Mouse (Mus musculus): ENCODE measurements around the gene Car11. TPM values are rescaled to one million over a fixed set of nuclear protein-coding genes. Genes with fewer than 3 reads are reported as not detected.
A peak's percentile ranks its signal among the peaks of the same experiment; 100 is the strongest.

Gene Car11
- polyA plus RNA-seq, 1 experiment from 2014 or later, result 8.8 TPM

GRCm38 (mm10) chr7:45705873-45706281 lies 6.2 kb downstream of the Car11 start:
- no peaks in the 10 kb centered on the region for H3K9me3 ChIP-seq (ENCODE audit: control insufficient read depth, low read length)
- peak overlapping the region; percentile 54 for H3K4me3 ChIP-seq (ENCODE audit: low read depth, low read length)
- H3K27me3 ChIP-seq (ENCODE audit: control insufficient read depth, insufficient read depth, low read length), result no peaks in the 10 kb centered on the region
- peak; percentile 49 for DNase-seq (ENCODE audit: low spot score)
- no peak overlapping the region for H3K27ac ChIP-seq (ENCODE audit: low read depth, low read length)
- H3K9ac ChIP-seq (ENCODE audit: low read depth, low read length), result peak overlapping the region; percentile 66
- H3K4me1 ChIP-seq (replicated peaks; ENCODE audit: control insufficient read depth, insufficient read depth, low read length), result peaks cover 41% of the 10 kb centered on the region
- 0% methylated on average over 7 of the region's 7 CpGs for WGBS
- ATAC-seq (ENCODE audit: low FRiP score), result no peak
- H3K4me2 ChIP-seq (replicated peaks; ENCODE audit: low read depth, low read length), result peak overlapping the region; percentile 95
- 0 out of 2 replicates have a peak, but pooled peaks cover 2% of the 10 kb centered on the region for H3K36me3 ChIP-seq (ENCODE audit: control insufficient read depth, insufficient read depth, low read length)

- peak overlapping the region; percentile 56; the same call in 1 of the 2 replicates for H3K27ac ChIP-seq (ENCODE audit: low read depth, low read length)
- ATAC-seq (ENCODE audit: low FRiP score), result no peak
- peak overlapping the region; percentile 95 for H3K4me2 ChIP-seq (replicated peaks; ENCODE audit: low read depth, low read length)
- peak; percentile 83 for DNase-seq (ENCODE audit: low spot score)
- H3K9ac ChIP-seq (ENCODE audit: low read depth, low read length), result peak overlapping the region; percentile 66
- WGBS, result under 1% methylated on average over 24 of the region's 45 CpGs
- no peaks in the 10 kb centered on the region for H3K9me3 ChIP-seq (ENCODE audit: control insufficient read depth, low read length)
- peaks cover 41% of the 10 kb centered on the region for H3K4me1 ChIP-seq (replicated peaks; ENCODE audit: control insufficient read depth, insufficient read depth, low read length)
- no peaks in the 10 kb centered on the region for H3K27me3 ChIP-seq (ENCODE audit: control insufficient read depth, insufficient read depth, low read length)
- H3K4me3 ChIP-seq (ENCODE audit: low read depth, low read length), result peak overlapping the region; percentile 54
- H3K36me3 ChIP-seq (ENCODE audit: control insufficient read depth, insufficient read depth, low read length), result peaks cover 3% of the 10 kb centered on the region; the same call in 1 of the 2 replicates
Measured at GRCm38 (mm10) chr7:45706721-45707241, 7.1 kb downstream of the Car11 start.

GRCm38 (mm10) chr7:45707375-45707967 lies 7.8 kb downstream of the Car11 start:
- Histone ChIP-seq H3K9ac (ENCODE audit: low read depth, low read length) (no peak overlapping the region), H3K4me3 (ENCODE audit: low read depth, low read length) (peak overlapping the region; percentile 54; the same call in 1 of the 2 replicates), H3K27me3 (ENCODE audit: control insufficient read depth, insufficient read depth, low read length) (no peaks in the 10 kb centered on the region), H3K9me3 (ENCODE audit: control insufficient read depth, low read length) (no peaks in the 10 kb centered on the region), H3K27ac (ENCODE audit: low read depth, low read length) (no peak overlapping the region), H3K4me2 (replicated peaks; ENCODE audit: low read depth, low read length) (peak overlapping the region; percentile 95), H3K36me3 (ENCODE audit: control insufficient read depth, insufficient read depth, low read length) (peaks cover 8% of the 10 kb centered on the region), H3K4me1 (replicated peaks; ENCODE audit: control insufficient read depth, insufficient read depth, low read length) (peaks cover 41% of the 10 kb centered on the region)
- ATAC-seq (ENCODE audit: low FRiP score) (no peak), DNase-seq (ENCODE audit: low spot score) (peak; percentile 89)
- under 1% methylated on average over 27 of the region's 27 CpGs for WGBS

GRCm38 (mm10) chr7:45708221-45708761 lies 8.6 kb downstream of the Car11 start:
- Histone ChIP-seq H3K4me3 (ENCODE audit: low read depth, low read length) (no peak overlapping the region), H3K36me3 (ENCODE audit: control insufficient read depth, insufficient read depth, low read length) (peaks cover 13% of the 10 kb centered on the region), H3K27ac (ENCODE audit: low read depth, low read length) (no peak overlapping the region), H3K27me3 (ENCODE audit: control insufficient read depth, insufficient read depth, low read length) (no peaks in the 10 kb centered on the region), H3K4me1 (replicated peaks; ENCODE audit: control insufficient read depth, insufficient read depth, low read length) (peaks cover 41% of the 10 kb centered on the region), H3K4me2 (replicated peaks; ENCODE audit: low read depth, low read length) (peak overlapping the region; percentile 95), H3K9ac (ENCODE audit: low read depth, low read length) (no peak overlapping the region), H3K9me3 (ENCODE audit: control insufficient read depth, low read length) (no peaks in the 10 kb centered on the region)
- ATAC-seq (ENCODE audit: low FRiP score) (no peak), DNase-seq (ENCODE audit: low spot score) (no peak)
- WGBS, result 54% methylated on average over 13 of the region's 13 CpGs

- no peak for ATAC-seq (ENCODE audit: low FRiP score)
- peaks cover 13% of the 10 kb centered on the region for H3K36me3 ChIP-seq (ENCODE audit: control insufficient read depth, insufficient read depth, low read length)
- H3K4me1 ChIP-seq (replicated peaks; ENCODE audit: control insufficient read depth, insufficient read depth, low read length), result peaks cover 37% of the 10 kb centered on the region
- no peak overlapping the region for H3K4me3 ChIP-seq (ENCODE audit: low read depth, low read length)
- H3K9ac ChIP-seq (ENCODE audit: low read depth, low read length), result no peak overlapping the region; the same call in 1 of the 2 replicates
- H3K27ac ChIP-seq (ENCODE audit: low read depth, low read length), result no peak overlapping the region
- WGBS, result 39% methylated on average over 6 of the region's 6 CpGs
- DNase-seq (ENCODE audit: low spot score), result peak; percentile 70
- 0 out of 2 replicates have a peak overlapping the region, but pooled peaks have one; percentile 0 for H3K4me2 ChIP-seq (replicated peaks; ENCODE audit: low read depth, low read length)
- H3K27me3 ChIP-seq (ENCODE audit: control insufficient read depth, insufficient read depth, low read length), result no peaks in the 10 kb centered on the region
- no peaks in the 10 kb centered on the region for H3K9me3 ChIP-seq (ENCODE audit: control insufficient read depth, low read length)
Measured at GRCm38 (mm10) chr7:45709036-45709435, 9.4 kb downstream of the Car11 start.

GRCm38 (mm10) chr7:45709677-45710355 lies 10.2 kb downstream of the Car11 start:
- peaks cover 37% of the 10 kb centered on the region for H3K4me1 ChIP-seq (replicated peaks; ENCODE audit: control insufficient read depth, insufficient read depth, low read length)

GRCm38 (mm10) chr7:45710477-45711191 lies 11.0 kb downstream of the Car11 start:
- H3K9me3 ChIP-seq (ENCODE audit: control insufficient read depth, low read length), result no peaks in the 10 kb centered on the region
- H3K9ac ChIP-seq (ENCODE audit: low read depth, low read length), result no peak overlapping the region
- DNase-seq (ENCODE audit: low spot score) (no peak), ATAC-seq (ENCODE audit: low FRiP score) (no peak)
- peaks cover 13% of the 10 kb centered on the region for H3K36me3 ChIP-seq (ENCODE audit: control insufficient read depth, insufficient read depth, low read length)
- 93% methylated on average over 20 of the region's 20 CpGs for WGBS
- H3K4me1 ChIP-seq (replicated peaks; ENCODE audit: control insufficient read depth, insufficient read depth, low read length), result peaks cover 35% of the 10 kb centered on the region
- no peaks in the 10 kb centered on the region for H3K27me3 ChIP-seq (ENCODE audit: control insufficient read depth, insufficient read depth, low read length)
- H3K4me3 ChIP-seq (ENCODE audit: low read depth, low read length), result no peak overlapping the region
- H3K4me2 ChIP-seq (replicated peaks; ENCODE audit: low read depth, low read length), result no peak overlapping the region
- H3K27ac ChIP-seq (ENCODE audit: low read depth, low read length), result no peak overlapping the region

More at GRCm38 (mm10) chr7:45709677-45710355, 10.2 kb downstream of the Car11 start:
- no peak for ATAC-seq (ENCODE audit: low FRiP score)
- Histone ChIP-seq H3K9me3 (ENCODE audit: control insufficient read depth, low read length) (no peaks in the 10 kb centered on the region), H3K9ac (ENCODE audit: low read depth, low read length) (no peak overlapping the region; the same call in 1 of the 2 replicates), H3K4me3 (ENCODE audit: low read depth, low read length) (no peak overlapping the region), H3K36me3 (ENCODE audit: control insufficient read depth, insufficient read depth, low read length) (peaks cover 13% of the 10 kb centered on the region), H3K27ac (ENCODE audit: low read depth, low read length) (peak overlapping the region; percentile 31; the same call in 1 of the 2 replicates), H3K27me3 (ENCODE audit: control insufficient read depth, insufficient read depth, low read length) (no peaks in the 10 kb centered on the region), H3K4me2 (replicated peaks; ENCODE audit: low read depth, low read length) (no peak overlapping the region)
- no peak for DNase-seq (ENCODE audit: low spot score)
- 64% methylated on average over 14 of the region's 14 CpGs for WGBS

GRCm38 (mm10) chr7:45711316-45712021 lies 11.8 kb downstream of the Car11 start:
- no peak overlapping the region for H3K9ac ChIP-seq (ENCODE audit: low read depth, low read length)
- DNase-seq (ENCODE audit: low spot score) (no peak), ATAC-seq (ENCODE audit: low FRiP score) (no peak)
- no peak overlapping the region for H3K4me3 ChIP-seq (ENCODE audit: low read depth, low read length)
- no peaks in the 10 kb centered on the region for H3K9me3 ChIP-seq (ENCODE audit: control insufficient read depth, low read length)
- no peak overlapping the region for H3K4me2 ChIP-seq (replicated peaks; ENCODE audit: low read depth, low read length)
- H3K36me3 ChIP-seq (ENCODE audit: control insufficient read depth, insufficient read depth, low read length), result peaks cover 13% of the 10 kb centered on the region
- H3K27ac ChIP-seq (ENCODE audit: low read depth, low read length), result no peak overlapping the region
- H3K27me3 ChIP-seq (ENCODE audit: control insufficient read depth, insufficient read depth, low read length), result no peaks in the 10 kb centered on the region
- 89% methylated on average over 24 of the region's 24 CpGs for WGBS
- H3K4me1 ChIP-seq (replicated peaks; ENCODE audit: control insufficient read depth, insufficient read depth, low read length), result peaks cover 36% of the 10 kb centered on the region

Measured in hindbrain, embryonic 11.5 days (tissue).